Mouse (Mus musculus) liver, adult 2 months (tissue): ENCODE data around the gene Rap2a.

ENCODE experiments used
- CTCF ChIP-seq: fragments of 200-500 bp; IDR thresholded peaks from 2 replicates; pipeline ENCODE4 v1.5.1; 2011; ENCODE audit warnings: low read depth, low read length, control low read depth
- POLR2A ChIP-seq: fragments of 200-500 bp; IDR thresholded peaks from 2 replicates; pipeline ENCODE4 v1.6.1; 2011; ENCODE audit warnings: low read length, control low read depth; ENCODE audit not compliant: insufficient read depth; ENCODE audit errors: extremely low read depth

DNA sequence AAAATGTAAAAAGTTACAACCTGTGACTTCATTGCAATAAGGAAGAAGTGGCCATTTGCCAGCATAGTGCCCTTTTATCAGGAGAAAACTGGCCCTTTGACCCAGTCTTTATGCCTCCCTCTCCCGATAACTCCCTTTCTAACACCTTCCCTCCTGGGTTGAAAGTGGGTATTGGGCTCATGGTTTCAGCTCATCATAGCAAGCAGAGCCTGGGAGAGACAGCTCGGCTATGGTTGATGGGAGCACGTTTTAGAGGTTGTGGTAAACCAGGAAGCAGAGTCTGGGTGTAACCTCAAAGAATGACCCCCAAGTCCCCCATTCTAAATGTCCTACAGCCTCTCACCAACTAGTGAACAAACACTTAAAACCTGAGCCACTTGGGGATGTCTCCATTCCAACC lies 64.7 kb downstream of the Rap2a start:
- TF ChIP-seq CTCF (no peak), POLR2A (no peak)
